Mouse (Mus musculus): ENCODE measurements around the gene Syt1. TPM values are rescaled to one million over a fixed set of nuclear protein-coding genes. Genes with fewer than 3 reads are reported as not detected.

The Syt1 gene
- total and polyA plus RNA-seq, 3 experiments: 2.7 to 13.2 (median 8.6) TPM

DNA sequence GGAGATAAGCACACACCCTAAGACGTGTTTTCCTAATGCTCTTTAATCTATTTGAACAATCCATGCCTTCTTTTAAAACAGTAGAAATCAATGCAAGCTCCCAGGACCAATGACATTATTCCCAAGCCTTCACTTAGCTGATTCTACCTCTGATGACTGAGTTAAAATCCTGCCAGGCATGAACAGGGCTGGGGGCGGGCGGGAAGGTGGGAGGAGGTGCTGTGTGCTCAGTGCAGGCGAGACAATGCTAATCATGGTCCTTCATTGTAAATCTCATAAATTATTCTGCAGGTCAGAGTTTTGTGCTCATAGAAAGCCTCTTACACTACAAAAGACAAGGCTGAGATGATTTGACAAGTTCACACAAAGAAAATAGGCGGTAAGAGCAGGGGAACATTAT is 366.9 kb downstream of the Syt1 start:
- DNase-seq: no peak

DNA sequence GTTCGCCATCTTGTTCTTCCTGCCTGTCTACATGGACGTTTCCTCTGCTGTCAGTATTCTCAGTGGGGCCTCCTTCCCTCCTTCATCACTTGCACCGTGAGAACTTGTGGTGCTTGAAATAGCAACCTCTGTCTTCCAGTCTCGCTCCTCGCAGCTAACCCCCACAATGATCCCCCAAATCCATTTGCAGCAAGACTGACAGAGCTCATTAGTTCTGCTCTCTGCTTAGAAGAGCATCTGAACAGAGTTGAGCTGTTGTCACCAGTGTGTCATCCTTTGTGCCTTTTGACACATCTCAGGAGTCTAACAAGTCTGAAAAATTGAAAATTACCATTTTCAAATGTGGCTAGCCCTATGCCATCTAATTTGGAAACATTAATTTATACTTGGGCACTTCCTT is 372.7 kb downstream of the Syt1 start:
- DNase-seq: no peak

DNA sequence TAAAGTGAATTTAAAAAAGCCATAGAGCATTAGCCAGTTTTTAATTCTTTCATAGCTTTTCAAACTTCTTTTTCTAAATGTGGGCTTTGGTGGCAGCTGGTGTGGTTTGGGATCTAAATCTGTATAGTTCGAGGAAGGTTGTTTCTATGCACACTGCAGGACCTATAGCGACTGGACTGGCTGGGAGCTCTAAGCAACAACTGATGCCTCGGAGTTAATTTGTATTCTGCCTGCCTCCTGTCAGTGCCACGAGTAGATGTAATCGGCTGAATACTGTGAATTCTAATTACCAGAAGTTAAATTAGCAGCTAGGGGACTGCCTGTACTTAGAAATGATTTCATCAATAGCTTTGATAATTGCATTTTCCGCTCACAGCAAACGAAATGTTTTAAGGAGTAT is 374.7 kb downstream of the Syt1 start:
- DNase-seq: no peak

GRCm38 (mm10) chr10:108635616-108636015 is 375.2 kb downstream of the Syt1 start:
- DNase-seq: no peak

DNA sequence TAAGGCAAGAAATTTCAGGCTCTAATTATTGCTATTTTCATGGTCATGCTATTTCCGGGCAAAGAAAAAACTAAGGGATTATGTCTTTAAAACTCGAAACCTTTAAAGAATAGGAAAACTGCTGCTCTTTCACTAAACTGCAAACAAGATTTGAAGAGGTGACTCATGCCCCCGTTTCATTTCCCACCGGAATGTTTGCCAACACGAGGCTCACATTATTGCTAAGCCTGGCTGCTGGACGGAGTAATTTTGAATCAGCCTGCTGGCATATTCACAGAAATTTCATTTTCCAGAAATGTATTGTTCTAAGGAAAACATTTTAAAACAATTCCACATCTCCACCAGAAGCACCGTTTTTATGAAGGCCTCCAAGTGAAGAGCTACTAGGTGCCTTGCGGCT is 379.9 kb downstream of the Syt1 start:
- DNase-seq: no peak

GRCm38 (mm10) chr10:108626404-108626803 is 384.4 kb downstream of the Syt1 start:
- no peak for DNase-seq

DNA sequence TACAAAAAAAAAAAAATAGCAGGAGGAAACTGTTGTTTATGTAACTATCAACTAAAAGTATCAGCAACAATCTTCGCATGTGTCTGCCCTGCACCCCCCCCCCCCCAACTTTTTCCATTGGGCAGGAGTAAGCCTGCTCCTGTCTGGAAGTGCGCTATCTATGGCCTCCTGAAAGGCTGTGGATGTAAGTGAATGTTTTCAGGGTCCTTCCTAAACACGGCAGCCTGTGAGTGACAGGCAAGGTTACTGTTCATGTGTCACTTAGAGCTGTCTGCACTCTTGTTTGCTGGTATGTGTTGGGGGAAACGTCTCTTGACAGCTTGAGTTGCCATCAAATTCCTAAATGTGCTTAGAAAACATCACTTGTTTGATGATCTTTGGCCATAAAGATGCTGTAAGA is 387.8 kb downstream of the Syt1 start:
- no peak for DNase-seq

GRCm38 (mm10) chr10:108619861-108620260 is 390.9 kb downstream of the Syt1 start:
- DNase-seq: no peak

DNA sequence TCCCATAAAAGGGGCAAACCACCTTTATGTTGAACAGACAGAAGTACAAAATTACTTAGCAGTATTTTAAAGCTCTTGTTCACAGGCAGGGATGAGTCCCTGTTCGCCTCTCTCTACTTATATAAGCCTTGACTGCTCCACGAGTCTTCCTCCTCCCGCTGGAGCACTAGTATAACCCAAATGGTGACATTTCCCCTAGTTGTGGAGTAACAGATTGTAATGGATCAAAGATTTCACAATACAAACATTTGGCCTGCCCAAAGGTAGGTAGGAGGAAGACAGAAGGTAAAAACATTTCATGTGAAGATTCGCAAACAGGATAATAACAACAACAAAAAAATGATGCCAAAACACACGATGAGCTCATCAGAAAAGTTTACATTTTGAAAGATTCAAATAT is 391.6 kb downstream of the Syt1 start:
- no peak for DNase-seq

DNA sequence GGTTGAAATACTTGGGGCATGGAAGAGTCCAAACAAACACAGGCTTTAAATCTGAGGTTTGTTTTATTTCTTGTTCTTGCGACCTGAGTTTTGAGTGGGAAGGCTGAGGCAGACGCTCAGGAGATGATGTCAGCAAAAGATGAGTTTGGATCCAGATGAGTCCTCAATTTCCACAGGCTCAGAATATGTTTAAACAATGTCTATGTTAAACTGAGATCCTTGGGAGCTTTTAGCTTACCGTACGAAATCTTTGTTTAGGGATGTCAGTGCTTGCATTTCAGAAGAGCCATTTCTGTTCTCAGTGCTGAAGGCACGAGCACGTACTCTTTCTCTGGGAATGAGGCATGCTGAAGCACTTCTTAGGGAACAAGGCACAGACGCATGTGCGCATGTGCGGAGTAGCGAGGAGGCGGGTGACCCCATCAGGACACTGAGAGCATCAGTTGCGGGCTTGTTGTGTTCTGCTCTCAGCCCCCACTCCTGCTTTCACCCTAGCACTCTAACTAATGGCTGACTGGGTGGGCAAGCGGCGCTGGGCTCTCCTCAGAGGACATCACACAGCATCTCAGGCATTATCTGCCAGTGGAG is 400.6 kb downstream of the Syt1 start:
- DNase-seq: no peak

DNA sequence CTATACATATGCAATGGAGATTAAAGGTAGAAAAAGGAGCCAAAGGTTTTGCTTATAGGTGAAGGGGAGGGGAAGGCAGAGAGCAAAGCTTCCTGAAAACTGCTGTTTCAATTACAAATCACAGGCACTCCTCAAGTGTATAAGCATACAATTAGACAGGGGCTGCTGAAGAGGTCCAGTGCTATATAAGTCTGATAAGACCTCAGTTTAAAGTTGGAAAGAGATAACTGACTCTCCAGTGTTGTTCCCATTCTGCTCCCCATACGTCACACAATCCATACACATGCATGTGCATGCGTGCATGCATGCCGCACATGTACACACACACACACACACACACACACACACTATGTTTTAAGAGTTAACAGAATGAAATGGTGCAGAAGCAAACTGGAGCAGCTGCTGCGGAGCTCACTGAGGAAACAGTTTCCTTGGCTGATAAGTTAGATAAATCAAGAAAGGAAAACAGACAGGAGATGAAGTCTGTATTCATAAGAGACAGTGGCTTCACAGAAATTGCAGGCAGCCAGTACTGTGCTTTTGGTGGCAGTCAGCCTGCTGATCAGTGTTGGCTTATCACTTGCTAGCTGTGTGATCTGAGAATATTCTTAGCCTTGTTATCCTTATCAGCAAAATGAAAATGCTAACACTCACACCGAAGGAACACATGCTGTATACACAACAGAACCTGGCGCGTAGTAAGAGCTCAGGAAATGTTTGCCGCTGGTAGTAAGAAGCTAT is 408.9 kb downstream of the Syt1 start:
- DNase-seq: no peak

- DNase-seq: no peak
Observed at GRCm38 (mm10) chr10:108600693-108601092, 410.1 kb downstream of the Syt1 start.

DNA sequence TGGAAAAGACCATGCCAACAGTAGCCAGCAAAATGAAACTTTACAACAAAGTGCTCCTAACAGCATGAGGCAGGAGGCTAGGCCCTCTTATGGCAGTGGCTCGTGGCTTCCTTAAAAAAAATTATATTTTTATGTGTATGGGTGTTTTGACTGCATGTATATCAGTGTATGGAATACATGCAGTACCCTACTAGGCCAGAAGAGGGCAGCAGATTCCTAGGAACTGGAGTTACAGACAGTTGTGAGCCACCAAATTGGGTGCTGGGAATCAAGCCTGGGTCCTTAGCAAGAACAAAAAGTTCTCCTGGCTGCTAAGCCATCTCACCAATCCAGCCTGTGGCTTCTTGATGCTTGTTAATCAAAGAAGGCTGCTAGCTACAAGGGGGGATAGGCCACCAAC is 413.4 kb downstream of the Syt1 start:
- no peak for DNase-seq

DNA sequence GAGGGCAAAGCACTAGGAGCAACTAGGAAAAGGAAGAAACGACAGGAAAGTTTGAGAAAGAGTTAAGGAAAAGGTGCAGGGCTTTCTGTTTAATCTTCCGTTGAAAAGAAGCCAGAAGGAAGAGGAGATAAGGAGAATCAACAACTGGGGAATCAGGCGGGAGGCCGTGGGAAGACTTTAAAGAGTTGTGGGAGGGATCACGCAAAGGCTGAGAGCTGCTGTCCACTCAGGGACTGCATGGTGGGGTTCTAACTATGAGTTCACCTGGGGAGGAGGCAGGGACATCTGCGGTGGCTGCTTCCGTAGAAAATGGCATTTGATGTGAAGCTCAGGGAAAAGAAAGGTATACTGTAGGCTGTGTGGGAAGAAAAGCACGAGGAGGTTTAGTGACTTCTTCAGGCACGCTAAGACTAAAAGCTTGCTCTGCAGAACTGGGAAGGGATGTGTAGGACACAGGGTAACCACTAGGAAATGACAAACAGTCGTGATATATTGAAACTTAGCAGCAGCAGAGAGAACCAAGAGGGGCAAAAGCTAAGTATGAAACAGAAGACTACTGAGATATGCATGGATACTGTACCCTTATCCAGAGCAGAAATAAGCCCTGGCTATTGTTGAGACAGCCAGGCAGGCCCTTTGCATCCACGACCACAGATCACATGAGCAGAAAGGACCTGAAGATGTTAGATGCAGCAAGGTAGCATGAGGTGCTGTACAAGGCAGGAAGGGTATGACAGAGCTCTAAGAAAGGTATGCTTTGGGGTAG is 414.4 kb downstream of the Syt1 start:
- DNase-seq: no peak

DNA sequence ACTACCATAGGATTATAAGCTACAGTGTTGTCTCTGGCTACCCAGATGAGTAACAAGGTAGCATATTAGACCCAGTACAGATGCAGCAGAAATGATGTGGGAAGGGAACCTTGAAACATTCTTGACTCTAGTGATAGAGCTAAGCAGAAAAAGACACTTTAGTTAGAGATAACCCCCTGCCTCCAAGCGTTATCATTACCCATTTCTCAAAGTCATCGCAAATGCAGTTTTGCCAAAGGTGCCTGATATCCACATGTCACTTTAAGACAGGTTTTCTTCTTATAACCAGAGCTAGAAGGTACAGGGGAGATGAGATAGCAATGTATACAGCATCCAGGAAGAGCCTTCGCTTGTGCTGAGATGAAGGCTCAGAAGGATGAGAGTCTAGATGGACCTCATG is 421.4 kb downstream of the Syt1 start:
- DNase-seq: no peak

GRCm38 (mm10) chr10:108588924-108589323 is 421.9 kb downstream of the Syt1 start:
- no peak for DNase-seq

DNA sequence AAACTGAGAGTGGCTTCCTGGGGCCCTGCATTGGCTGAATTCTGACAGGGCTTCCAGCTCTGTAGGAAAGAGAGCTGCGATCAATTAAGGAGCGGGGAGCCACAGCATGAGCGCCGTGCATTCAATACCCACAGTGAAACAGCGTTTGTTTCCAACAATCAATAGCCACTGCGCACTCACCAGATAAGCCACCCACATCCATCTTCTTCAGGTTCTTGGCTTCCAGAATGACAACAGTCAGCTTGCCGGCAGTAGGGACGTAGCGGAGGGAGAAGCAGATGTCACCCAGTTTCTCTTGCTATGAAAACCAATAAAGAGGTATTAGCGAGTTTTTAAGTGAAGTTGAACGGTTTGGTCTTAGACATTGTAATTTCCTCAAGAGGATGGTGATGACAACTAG is 427.1 kb downstream of the Syt1 start:
- DNase-seq: no peak

- DNase-seq: no peak
Observed at GRCm38 (mm10) chr10:108582397-108582730, 428.4 kb downstream of the Syt1 start.

- DNase-seq: peak; percentile 52
Observed at GRCm38 (mm10) chr10:108581555-108582396, 429.0 kb downstream of the Syt1 start.

GRCm38 (mm10) chr10:108580786-108581420 is 429.9 kb downstream of the Syt1 start:
- DNase-seq: no peak

- DNase-seq: no peak
Observed at GRCm38 (mm10) chr10:108579396-108579795, 431.4 kb downstream of the Syt1 start.

- DNase-seq: no peak
Observed at GRCm38 (mm10) chr10:108577611-108578010, 433.2 kb downstream of the Syt1 start.

Data from adrenal gland, adult 2 months (tissue).